Mouse (Mus musculus) duodenum, adult 2 months (tissue): ENCODE data around the gene B4galt5. TPM values are rescaled to one million over a fixed set of nuclear protein-coding genes. Genes with fewer than 3 reads are reported as not detected.

Experiments used
- polyA plus RNA-seq: library from polyadenylated mRNA; depleted of rRNA; stranded (reverse); fragments of >200 nt; gene quantifications from 2 replicates; pipeline ENCODE4 v1.2.3, GENCODE M21; 2012; ENCODE audit warnings: low replicate concordance; rRNA removed

The B4galt5 gene
- 28.0 and 57.3 TPM in 2 replicates for polyA plus RNA-seq

DNA sequence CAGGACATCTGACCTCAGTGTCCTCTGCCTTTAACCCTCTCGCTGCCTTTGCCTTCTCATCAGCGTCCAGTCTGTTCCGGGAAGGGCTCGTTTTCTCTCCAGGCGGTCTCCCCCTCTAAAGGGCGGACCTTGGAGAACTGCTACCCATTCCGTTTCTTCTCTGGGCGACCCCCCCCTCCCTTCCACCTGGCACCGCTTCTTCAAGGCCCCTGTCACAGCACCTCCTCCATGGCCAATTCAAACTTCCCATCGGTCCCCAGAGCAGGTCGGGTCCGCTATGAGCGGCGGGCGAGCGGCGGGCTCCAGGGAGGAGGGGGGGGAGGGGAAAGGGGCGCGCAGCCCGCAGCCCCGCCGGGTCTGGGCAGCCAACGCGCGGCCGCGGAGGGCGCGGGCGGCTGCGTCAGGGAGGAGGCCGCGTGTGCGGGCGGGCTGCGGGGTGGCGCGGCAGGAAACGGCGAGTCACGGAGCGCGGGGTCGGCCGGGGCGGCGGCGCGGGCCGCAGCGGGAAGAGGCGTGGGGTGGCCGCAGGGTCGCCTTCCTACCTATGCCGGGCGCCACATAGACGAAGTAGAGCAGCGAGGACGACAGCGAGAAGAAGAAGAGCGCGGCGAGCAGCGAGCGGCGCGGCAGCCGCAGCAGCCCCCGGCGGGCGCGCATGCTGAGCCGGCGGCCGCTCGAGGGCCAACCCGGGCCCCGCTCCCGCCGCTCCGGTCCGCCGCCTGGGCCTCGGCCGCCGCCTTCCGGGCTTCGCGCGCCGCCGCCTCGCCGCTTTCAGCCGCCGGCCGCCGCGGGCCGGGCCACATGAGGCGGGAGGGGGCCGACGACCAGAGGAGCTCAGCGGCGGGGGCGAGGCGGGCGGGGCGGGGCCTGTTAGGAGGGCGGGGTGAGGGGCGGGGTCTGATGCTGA is at the start of gene B4galt5:
Gene B4galt5 (minus strand): TSS at position 808 of the 907 bp plus-strand sequence.

Other genes with a start within 250 kb of the B4galt5 start
- 1.5 and 3.1 TPM in 2 replicates for gene Kcnb1, start 159.0 kb downstream of the B4galt5 start, polyA plus RNA-seq
- 7.1 and 7.9 TPM in 2 replicates for gene Ptgis, start 108.6 kb downstream of the B4galt5 start, polyA plus RNA-seq
- gene Slc9a8, start 72.5 kb upstream of the B4galt5 start, polyA plus RNA-seq = 30.6 and 35.2 TPM in 2 replicates
- 62.9 and 102 TPM in 2 replicates for gene Rnf114, start 143.5 kb upstream of the B4galt5 start, polyA plus RNA-seq
- gene Spata2, start 143.7 kb upstream of the B4galt5 start, polyA plus RNA-seq = 37.5 and 44.1 TPM in 2 replicates
- gene Snai1, start 189.0 kb upstream of the B4galt5 start, polyA plus RNA-seq = 14.7 and 15.1 TPM in 2 replicates